Mouse (Mus musculus): ENCODE measurements around the gene Hmg20b.
A peak's percentile ranks its signal among the peaks of the same experiment; 100 is the strongest.

Hmg20b gene

GRCm38 (mm10) chr10:81354738-81355477 is 4.6 kb upstream of the Hmg20b start:
- no peak for DNase-seq (ENCODE audit: low spot score)

GRCm38 (mm10) chr10:81351678-81352291 is 1.5 kb upstream of the Hmg20b start:
- DNase-seq (ENCODE audit: low spot score), result no peak

GRCm38 (mm10) chr10:81349961-81350350 is 324 bp downstream of the Hmg20b start:
- no peak for DNase-seq (ENCODE audit: low spot score)

GRCm38 (mm10) chr10:81349146-81349545 is 1.1 kb downstream of the Hmg20b start:
- peak; percentile 55 for DNase-seq (ENCODE audit: low spot score)

GRCm38 (mm10) chr10:81346453-81347067 is 3.7 kb downstream of the Hmg20b start:
- peak; percentile 72 for DNase-seq (ENCODE audit: low spot score)

GRCm38 (mm10) chr10:81345162-81345534 is 5.1 kb downstream of the Hmg20b start:
- no peak for DNase-seq (ENCODE audit: low spot score)

- no peak for DNase-seq (ENCODE audit: low spot score)
These were observed 5.7 kb downstream of the Hmg20b start for GRCm38 (mm10) chr10:81344421-81345161.

- no peak for DNase-seq (ENCODE audit: low spot score)
These were observed 7.4 kb downstream of the Hmg20b start, which contains the start of gene Gipc3 for GRCm38 (mm10) chr10:81342686-81343505. Gene Gipc3, minus strand, starts transcription at chr10:81343266.

- DNase-seq (ENCODE audit: low spot score), result peak; percentile 71
These were observed 8.8 kb downstream of the Hmg20b start for GRCm38 (mm10) chr10:81341333-81341949.

- no peak for DNase-seq (ENCODE audit: low spot score)
These were observed 9.5 kb downstream of the Hmg20b start for GRCm38 (mm10) chr10:81340551-81341332.

- DNase-seq (ENCODE audit: low spot score), result no peak
These were observed 13.7 kb downstream of the Hmg20b start for GRCm38 (mm10) chr10:81336558-81336957.

- no peak for DNase-seq (ENCODE audit: low spot score)
These were observed 14.6 kb downstream of the Hmg20b start for GRCm38 (mm10) chr10:81335393-81336340.

GRCm38 (mm10) chr10:81334324-81334723 is 16.0 kb downstream of the Hmg20b start:
- no peak for DNase-seq (ENCODE audit: low spot score)

- DNase-seq (ENCODE audit: low spot score), result no peak
These were observed 18.0 kb downstream of the Hmg20b start for GRCm38 (mm10) chr10:81332277-81332676.

GRCm38 (mm10) chr10:81330007-81330406 is 20.3 kb downstream of the Hmg20b start:
- no peak for DNase-seq (ENCODE audit: low spot score)

GRCm38 (mm10) chr10:81329194-81329975 is 20.9 kb downstream of the Hmg20b start:
- no peak for DNase-seq (ENCODE audit: low spot score)

GRCm38 (mm10) chr10:81328386-81328785 is 21.9 kb downstream of the Hmg20b start, which contains the start of gene Tbxa2r:
Gene Tbxa2r, plus strand, starts transcription at chr10:81328731.
- DNase-seq (ENCODE audit: low spot score), result peak; percentile 74

GRCm38 (mm10) chr10:81327959-81328358 is 22.3 kb downstream of the Hmg20b start:
- DNase-seq (ENCODE audit: low spot score), result no peak
